Mouse (Mus musculus): ENCODE data around the gene Plekhj1. TPM values are rescaled to one million over a fixed set of nuclear protein-coding genes. Genes with fewer than 3 reads are reported as not detected.

The Plekhj1 gene
- 59.9 and 69.1 TPM in 2 replicates for polyA plus RNA-seq (2015; fragmentation: Nextera tagmentation; extraction: Ambion mirVana)

DNA sequence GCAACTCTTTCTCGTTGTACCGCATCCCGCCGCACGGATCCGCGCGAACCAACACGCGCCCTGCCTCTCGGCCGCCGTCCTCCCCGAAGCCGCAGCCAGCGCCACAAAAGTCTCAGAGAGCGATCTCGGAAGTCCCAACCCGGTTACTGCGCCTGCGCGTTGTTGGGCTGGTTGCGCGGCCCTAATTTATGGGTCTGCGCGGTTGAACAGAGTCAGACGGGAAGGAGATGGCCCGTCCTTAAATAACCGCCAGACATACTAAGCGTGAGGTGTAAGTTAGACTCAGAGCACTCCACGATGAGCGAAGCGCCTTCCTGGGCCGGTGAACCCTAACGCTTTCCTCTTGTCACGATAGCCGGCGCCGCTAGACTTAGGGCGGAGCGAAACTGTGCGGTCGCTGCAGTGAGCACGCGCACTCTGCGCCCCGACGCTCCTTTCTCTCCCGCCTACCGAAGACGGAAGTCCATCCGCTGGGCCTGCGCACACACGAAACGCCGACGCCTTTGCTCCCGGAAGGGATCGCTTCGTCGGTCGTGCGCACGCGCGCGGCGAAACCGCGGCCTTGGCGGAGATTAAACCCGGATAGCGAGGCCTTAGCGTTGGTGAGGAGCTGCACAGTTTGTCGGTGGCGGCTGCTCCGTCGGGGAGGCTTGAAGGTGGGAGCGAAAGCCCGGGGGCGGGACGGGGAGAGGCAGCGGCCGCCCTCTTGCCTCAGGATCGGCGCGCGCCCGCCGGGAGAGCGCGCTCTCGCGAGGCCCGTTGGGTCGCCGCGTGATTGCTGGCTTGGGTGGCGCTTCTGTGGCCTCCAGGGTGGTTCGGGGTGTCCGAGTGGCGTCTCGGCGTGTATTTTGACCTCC is at the start of gene Plekhj1, which contains the start of gene Sf3a2:
Gene Plekhj1, minus strand, starts transcription at position 477 of the 857 bp plus-strand sequence.
Gene Sf3a2, plus strand, starts transcription at position 49 of the 857 bp plus-strand sequence.
- Histone ChIP-seq H3K36me3 (ENCODE audit: insufficient read depth, low read length) (0 out of 2 replicates have a peak, but pooled peaks cover 11% of the 10 kb centered on the region), H3K9me3 (ENCODE audit: low read length) (no peaks in the 10 kb centered on the region), H3K9ac (replicated peaks; ENCODE audit: low read depth) (peak within 1 kb of the TSS; percentile 98), H3K27me3 (replicated peaks; ENCODE audit: insufficient read depth, low read length) (no peaks in the 10 kb centered on the region), H3K4me1 (ENCODE audit: insufficient read depth, low read depth, low read length) (peaks cover 16% of the 10 kb centered on the region), H3K4me3 (ENCODE audit: low read depth, low read length) (peak within 1 kb of the TSS; percentile 84), H3K27ac (ENCODE audit: low read length) (peak within 1 kb of the TSS; percentile 94), H3K4me2 (replicated peaks; ENCODE audit: low read depth, low read length) (peak within 1 kb of the TSS; percentile 85)
- TF ChIP-seq EP300 (IDR thresholded peaks at IDR 0.05) (peak; percentile 33; the same call in 1 of the 2 replicates), CTCF (IDR thresholded peaks at IDR 0.05) (no peak)
- ATAC-seq (peak; percentile 96), DNase-seq (ENCODE audit: low spot score) (peak; percentile 99)
- WGBS: 1% methylated on average over 91 of the region's 104 CpGs

GRCm38 (mm10) chr10:80845732-80846131 is 47.3 kb upstream of the Plekhj1 start:
- DNase-seq (ENCODE audit: low spot score) (no peak), ATAC-seq (no peak)
- H3K4me3 ChIP-seq (ENCODE audit: low read depth, low read length): no peak overlapping the region
- H3K36me3 ChIP-seq (ENCODE audit: insufficient read depth, low read length): no peaks in the 10 kb centered on the region
- 62% methylated on average over 12 of the region's 12 CpGs for WGBS
- H3K9ac ChIP-seq (replicated peaks; ENCODE audit: low read depth): no peak overlapping the region
- H3K4me2 ChIP-seq (replicated peaks; ENCODE audit: low read depth, low read length): no peak overlapping the region
- H3K4me1 ChIP-seq (ENCODE audit: insufficient read depth, low read depth, low read length): no peaks in the 10 kb centered on the region
- H3K9me3 ChIP-seq (ENCODE audit: low read length): no peaks in the 10 kb centered on the region
- TF ChIP-seq EP300 (IDR thresholded peaks at IDR 0.05) (no peak), CTCF (IDR thresholded peaks at IDR 0.05) (no peak)
- peaks cover 18% of the 10 kb centered on the region for H3K27me3 ChIP-seq (replicated peaks; ENCODE audit: insufficient read depth, low read length)
- no peak overlapping the region for H3K27ac ChIP-seq (ENCODE audit: low read length)

GRCm38 (mm10) chr10:80845055-80845693 is 46.7 kb upstream of the Plekhj1 start:
- H3K27ac ChIP-seq (ENCODE audit: low read length): no peak overlapping the region
- H3K4me3 ChIP-seq (ENCODE audit: low read depth, low read length): no peak overlapping the region
- H3K9ac ChIP-seq (replicated peaks; ENCODE audit: low read depth): no peak overlapping the region
- H3K27me3 ChIP-seq (replicated peaks; ENCODE audit: insufficient read depth, low read length): peaks cover 18% of the 10 kb centered on the region
- no peak for ATAC-seq
- TF ChIP-seq EP300 (IDR thresholded peaks at IDR 0.05) (no peak), CTCF (IDR thresholded peaks at IDR 0.05) (no peak)
- no peak overlapping the region for H3K4me2 ChIP-seq (replicated peaks; ENCODE audit: low read depth, low read length)
- no peaks in the 10 kb centered on the region for H3K9me3 ChIP-seq (ENCODE audit: low read length)
- no peak for DNase-seq (ENCODE audit: low spot score)
- H3K4me1 ChIP-seq (ENCODE audit: insufficient read depth, low read depth, low read length): no peaks in the 10 kb centered on the region
- H3K36me3 ChIP-seq (ENCODE audit: insufficient read depth, low read length): no peaks in the 10 kb centered on the region
- WGBS: 49% methylated on average over 8 of the region's 8 CpGs

GRCm38 (mm10) chr10:80843931-80844547 is 45.6 kb upstream of the Plekhj1 start, which contains the start of gene Lingo3:
TSS of gene Lingo3 (minus strand) at chr10:80844039.
- no peaks in the 10 kb centered on the region for H3K36me3 ChIP-seq (ENCODE audit: insufficient read depth, low read length)
- no peaks in the 10 kb centered on the region for H3K4me1 ChIP-seq (ENCODE audit: insufficient read depth, low read depth, low read length)
- no peak within 1 kb of the TSS for H3K27ac ChIP-seq (ENCODE audit: low read length)
- H3K4me2 ChIP-seq (replicated peaks; ENCODE audit: low read depth, low read length): peak within 1 kb of the TSS; percentile 44
- TF ChIP-seq EP300 (IDR thresholded peaks at IDR 0.05) (no peak), CTCF (IDR thresholded peaks at IDR 0.05) (no peak)
- peak within 1 kb of the TSS; percentile 15; the same call in 1 of the 2 replicates for H3K4me3 ChIP-seq (ENCODE audit: low read depth, low read length)
- H3K9me3 ChIP-seq (ENCODE audit: low read length): no peaks in the 10 kb centered on the region
- no peak for ATAC-seq
- 10% methylated on average over 18 of the region's 51 CpGs for WGBS
- DNase-seq (ENCODE audit: low spot score): no peak
- peaks cover 18% of the 10 kb centered on the region for H3K27me3 ChIP-seq (replicated peaks; ENCODE audit: insufficient read depth, low read length)
- H3K9ac ChIP-seq (replicated peaks; ENCODE audit: low read depth): no peak within 1 kb of the TSS

- peak overlapping the region; percentile 15; the same call in 1 of the 2 replicates for H3K4me3 ChIP-seq (ENCODE audit: low read depth, low read length)
- TF ChIP-seq EP300 (IDR thresholded peaks at IDR 0.05): no peak
- no peak for TF ChIP-seq CTCF (IDR thresholded peaks at IDR 0.05)
- no peaks in the 10 kb centered on the region for H3K9me3 ChIP-seq (ENCODE audit: low read length)
- WGBS: 16% methylated on average over 16 of the region's 32 CpGs
- no peak overlapping the region for H3K27ac ChIP-seq (ENCODE audit: low read length)
- no peak for DNase-seq (ENCODE audit: low spot score)
- no peaks in the 10 kb centered on the region for H3K4me1 ChIP-seq (ENCODE audit: insufficient read depth, low read depth, low read length)
- ATAC-seq: no peak
- H3K4me2 ChIP-seq (replicated peaks; ENCODE audit: low read depth, low read length): peak overlapping the region; percentile 44
- no peaks in the 10 kb centered on the region for H3K36me3 ChIP-seq (ENCODE audit: insufficient read depth, low read length)
- H3K27me3 ChIP-seq (replicated peaks; ENCODE audit: insufficient read depth, low read length): peaks cover 18% of the 10 kb centered on the region
- no peak overlapping the region for H3K9ac ChIP-seq (replicated peaks; ENCODE audit: low read depth)
Observed at GRCm38 (mm10) chr10:80843087-80843930, 44.9 kb upstream of the Plekhj1 start.

Data from lung, postnatal 0 days (tissue).